Mouse (Mus musculus) stomach, postnatal 0 days (tissue): Measurements from ENCODE around the gene B4galt1. TPM values are rescaled to one million over a fixed set of nuclear protein-coding genes. Genes with fewer than 3 reads are reported as not detected.

Experiments used
- ATAC-seq: fragments of 200-750 bp; cut with Nextera tagmentation; 2 replicates; pipeline ENCODE4 v1.8.0; 2017; ENCODE audit not compliant: low FRiP score, low TSS enrichment
- DNase-seq: peaks from one replicate; pipeline ENCODE4 v3.0.0-alpha.2; 2016; ENCODE audit warnings: low spot score
- H3K27ac ChIP-seq: fragments of 300-500 bp; sonication (generic); replicated peaks from 2 replicates; pipeline ENCODE4 v1.5.1; 2014; ENCODE audit warnings: mild to moderate bottlenecking, control low read depth
- H3K27me3 ChIP-seq: fragments of 300-500 bp; sonication (generic); 2 replicates; pipeline ENCODE4 v1.6.1; 2014; ENCODE audit warnings: low read length; ENCODE audit not compliant: control insufficient read depth, insufficient read depth
- H3K36me3 ChIP-seq: fragments of 300-500 bp; sonication (generic); 2 replicates; pipeline ENCODE4 v1.6.1; 2014; ENCODE audit warnings: low read length, mixed read lengths; ENCODE audit not compliant: control insufficient read depth, insufficient read depth
- H3K4me1 ChIP-seq: fragments of 300-500 bp; sonication (generic); replicated peaks from 2 replicates; pipeline ENCODE4 v1.6.1; 2014; ENCODE audit warnings: antibody characterized with exemption; ENCODE audit not compliant: control insufficient read depth, insufficient read depth
- H3K4me2 ChIP-seq: fragments of 300-500 bp; sonication (generic); replicated peaks from 2 replicates; pipeline ENCODE4 v1.6.1; 2014; ENCODE audit warnings: low read depth, mild to moderate bottlenecking, control low read depth, moderate library complexity
- H3K4me3 ChIP-seq: fragments of 300-500 bp; sonication (generic); 2 replicates; pipeline ENCODE4 v1.5.1; 2014; ENCODE audit warnings: low read depth, low read length, control low read depth
- H3K9ac ChIP-seq: fragments of 300-500 bp; sonication (generic); 2 replicates; pipeline ENCODE4 v1.6.1; 2014; ENCODE audit warnings: mild to moderate bottlenecking, low read length, control low read depth, mixed read lengths
- H3K9me3 ChIP-seq: fragments of 300-500 bp; sonication (generic); 2 replicates; pipeline ENCODE4 v1.6.1; 2016; ENCODE audit warnings: low read length; ENCODE audit not compliant: control insufficient read depth
- CTCF ChIP-seq: IDR thresholded peaks from 2 replicates; pipeline ENCODE4 v1.5.1; 2016; ENCODE audit warnings: antibody characterized with exemption, low read depth, mild to moderate bottlenecking, moderate library complexity
- EP300 ChIP-seq: optimal IDR thresholded peaks from 2 replicates; pipeline ENCODE3; 2016; ENCODE audit warnings: antibody characterized with exemption
- WGBS: fragments of 180-500 bp; shearing (Covaris S2); extraction: QIAGEN DNeasy Blood & Tissue Kit; methylation state at CpG from one replicate; pipeline ENCODE4 v1.1.7; 2014; 5-methylcytosine and 5-hydroxymethylcytosine counted together
- polyA plus RNA-seq: library from polyadenylated mRNA; unstranded; fragments of >200 nt; fragmentation: Nextera tagmentation; extraction: Ambion mirVana; gene quantifications from 2 replicates; pipeline ENCODE4 v1.2.1, GENCODE M21; 2015

The B4galt1 gene
- polyA plus RNA-seq, 1 experiment from 2014 or later: 34.3 TPM

DNA sequence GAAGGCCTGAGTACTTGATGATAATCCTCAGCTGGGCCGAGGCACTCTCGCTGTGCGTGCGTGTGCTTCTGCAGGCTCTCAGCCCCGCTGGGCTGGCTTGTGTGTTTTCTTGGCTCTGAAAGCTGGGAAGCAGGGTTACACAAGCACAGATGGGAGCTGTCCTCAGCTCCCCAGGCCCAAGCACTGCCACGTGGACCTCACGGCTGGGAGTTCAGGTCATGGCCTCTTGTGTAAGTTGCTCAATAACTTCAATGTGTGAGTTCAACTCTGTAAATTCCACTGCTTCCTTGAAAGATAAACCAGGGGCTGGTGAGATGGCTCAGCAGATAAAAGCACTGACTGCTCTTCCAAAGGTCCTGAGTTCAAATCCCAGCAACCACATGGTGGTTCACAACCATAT is 24.9 kb downstream of the B4galt1 start:
- no peak overlapping the region for H3K4me2 ChIP-seq
- H3K4me1 ChIP-seq: no peaks in the 10 kb centered on the region
- no peak overlapping the region for H3K4me3 ChIP-seq
- no peaks in the 10 kb centered on the region; the same call in 1 of the 2 replicates for H3K36me3 ChIP-seq
- ATAC-seq (peak; percentile 58), DNase-seq (no peak)
- TF ChIP-seq EP300: no peak
- no peak overlapping the region for H3K27ac ChIP-seq
- H3K27me3 ChIP-seq: no peaks in the 10 kb centered on the region
- 54% methylated on average over 7 of the region's 7 CpGs for WGBS
- no peak overlapping the region for H3K9ac ChIP-seq
- no peaks in the 10 kb centered on the region for H3K9me3 ChIP-seq

DNA sequence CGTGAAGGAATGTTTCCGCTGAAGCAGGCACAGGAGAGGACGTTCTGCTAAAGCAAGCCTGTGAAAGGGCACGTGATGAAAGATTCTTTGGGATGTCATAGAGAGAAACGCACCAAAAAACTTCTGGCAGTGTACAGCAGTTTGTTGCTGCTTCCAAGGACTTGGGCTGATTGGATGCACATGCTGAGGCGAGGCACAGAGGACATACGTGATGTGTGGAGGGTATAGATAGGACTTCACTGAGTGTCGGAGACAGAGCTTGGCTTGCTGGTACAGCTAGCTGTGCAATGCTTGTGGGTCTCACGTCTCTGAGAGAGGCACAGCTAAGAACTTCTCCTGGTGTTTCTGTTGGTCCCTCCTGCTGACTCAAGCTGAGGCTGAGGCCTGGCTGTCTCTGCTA is 25.9 kb downstream of the B4galt1 start:
- H3K4me3 ChIP-seq: no peak overlapping the region
- no peaks in the 10 kb centered on the region for H3K9me3 ChIP-seq
- H3K27me3 ChIP-seq: no peaks in the 10 kb centered on the region
- H3K9ac ChIP-seq: no peak overlapping the region
- TF ChIP-seq CTCF (no peak), EP300 (no peak)
- H3K36me3 ChIP-seq: no peaks in the 10 kb centered on the region; the same call in 1 of the 2 replicates
- H3K4me1 ChIP-seq: no peaks in the 10 kb centered on the region
- 83% methylated on average over 9 of the region's 9 CpGs for WGBS
- DNase-seq (no peak), ATAC-seq (no peak)
- H3K27ac ChIP-seq: no peak overlapping the region
- H3K4me2 ChIP-seq: no peak overlapping the region

DNA sequence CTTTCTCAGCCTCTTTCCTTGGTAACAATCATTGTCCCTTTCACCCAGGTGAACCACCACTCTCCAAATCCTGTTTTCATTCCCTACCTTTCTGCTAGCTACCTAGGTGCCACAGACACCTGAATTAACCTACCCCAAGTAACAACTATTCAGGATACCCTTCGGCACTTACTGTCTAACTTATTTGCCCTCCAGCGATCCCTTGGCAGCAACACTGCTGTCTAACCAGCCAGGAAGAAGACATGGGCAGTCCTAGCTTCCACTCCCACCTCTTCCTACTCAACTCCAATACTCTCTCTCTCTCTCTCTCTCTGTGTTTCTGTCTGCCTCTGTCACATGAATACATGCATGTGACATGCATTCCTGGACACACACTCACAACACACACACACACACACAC is 27.0 kb downstream of the B4galt1 start:
- no peak overlapping the region for H3K4me3 ChIP-seq
- no peak overlapping the region for H3K27ac ChIP-seq
- H3K4me2 ChIP-seq: no peak overlapping the region
- no peak for TF ChIP-seq CTCF
- TF ChIP-seq EP300: no peak
- H3K36me3 ChIP-seq: peaks cover 3% of the 10 kb centered on the region; the same call in 1 of the 2 replicates
- 90% methylated on average over 2 of the region's 2 CpGs for WGBS
- no peak for ATAC-seq
- H3K4me1 ChIP-seq: no peaks in the 10 kb centered on the region
- no peak overlapping the region for H3K9ac ChIP-seq
- DNase-seq: no peak
- no peaks in the 10 kb centered on the region for H3K27me3 ChIP-seq
- no peaks in the 10 kb centered on the region for H3K9me3 ChIP-seq

DNA sequence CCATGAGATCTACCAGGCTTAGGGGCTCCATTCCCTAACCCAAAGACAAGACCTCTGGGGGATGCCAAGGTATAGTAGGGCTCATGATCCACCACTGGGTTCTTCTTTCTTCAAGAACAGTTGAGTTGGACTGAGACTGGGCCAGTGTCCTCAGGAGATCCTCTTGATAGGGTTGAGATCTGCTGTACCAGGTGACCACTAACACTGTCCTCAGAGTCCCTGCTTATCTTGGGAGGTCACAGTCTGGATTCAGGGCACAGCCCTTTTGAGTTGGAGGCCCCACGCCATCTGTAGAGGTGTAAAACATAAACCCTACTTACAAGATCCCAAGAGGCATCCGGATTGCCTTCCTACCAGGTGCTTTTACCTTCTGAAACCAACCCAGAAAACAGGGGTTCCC is 27.8 kb downstream of the B4galt1 start:
- Histone ChIP-seq H3K4me3 (no peak overlapping the region), H3K27ac (no peak overlapping the region), H3K4me2 (no peak overlapping the region), H3K9me3 (no peaks in the 10 kb centered on the region), H3K9ac (no peak overlapping the region), H3K36me3 (peaks cover 3% of the 10 kb centered on the region), H3K27me3 (no peaks in the 10 kb centered on the region), H3K4me1 (no peaks in the 10 kb centered on the region)
- WGBS: 94% methylated on average over 2 of the region's 2 CpGs
- ATAC-seq: no peak
- DNase-seq: no peak
- TF ChIP-seq EP300 (no peak), CTCF (no peak)

DNA sequence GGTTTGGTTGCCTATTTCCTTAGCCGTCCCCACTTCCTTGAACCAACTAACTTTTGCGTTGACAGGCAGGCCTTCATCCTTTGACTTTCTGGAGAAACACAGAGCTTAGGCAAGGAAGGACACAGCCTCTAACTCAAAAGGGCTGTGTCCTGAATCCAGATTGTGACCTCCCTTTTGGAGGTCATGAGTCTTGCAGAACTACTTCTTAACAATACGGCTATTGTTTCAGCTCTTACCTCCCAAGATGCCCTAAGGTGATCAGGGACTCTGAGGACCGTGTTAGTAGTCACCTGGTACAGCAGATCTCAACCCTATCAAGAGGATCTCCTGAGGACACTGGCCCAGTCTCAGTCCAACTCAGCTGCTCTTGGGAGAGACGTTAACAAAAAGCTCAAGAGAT is 28.7 kb downstream of the B4galt1 start:
- Histone ChIP-seq H3K4me3 (no peak overlapping the region), H3K4me2 (no peak overlapping the region), H3K9ac (no peak overlapping the region), H3K27ac (no peak overlapping the region), H3K27me3 (no peaks in the 10 kb centered on the region), H3K9me3 (no peaks in the 10 kb centered on the region), H3K4me1 (no peaks in the 10 kb centered on the region), H3K36me3 (peaks cover 9% of the 10 kb centered on the region)
- ATAC-seq (no peak), DNase-seq (no peak)
- 63% methylated on average over 5 of the region's 5 CpGs for WGBS
- no peak for TF ChIP-seq EP300
- TF ChIP-seq CTCF: no peak

DNA sequence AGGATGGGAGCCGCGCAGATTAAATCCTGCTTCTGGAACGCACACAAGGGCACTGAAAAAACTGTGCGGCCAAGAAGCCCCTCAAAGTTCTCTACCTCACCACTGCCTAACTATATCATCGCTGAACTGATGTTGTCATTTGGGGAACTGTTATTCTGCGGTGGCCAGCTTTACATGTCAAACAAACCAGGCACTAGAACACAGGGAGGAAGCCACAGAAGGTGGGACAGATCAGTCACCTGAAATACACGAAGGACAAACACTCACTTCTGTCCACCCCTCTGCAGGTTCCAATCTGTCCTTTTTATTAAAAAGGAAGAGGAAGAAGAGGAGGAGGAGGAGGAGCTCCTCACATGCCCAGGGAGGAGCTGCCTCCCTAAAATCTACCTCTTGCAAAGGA is 29.3 kb downstream of the B4galt1 start:
- H3K4me2 ChIP-seq: no peak overlapping the region
- WGBS: 83% methylated on average over 7 of the region's 7 CpGs

More for the DNA sequence above, 29.3 kb downstream of the B4galt1 start:
- Histone ChIP-seq H3K4me3 (no peak overlapping the region), H3K27me3 (no peaks in the 10 kb centered on the region), H3K9me3 (no peaks in the 10 kb centered on the region), H3K36me3 (peaks cover 9% of the 10 kb centered on the region), H3K9ac (no peak overlapping the region), H3K27ac (no peak overlapping the region), H3K4me1 (no peaks in the 10 kb centered on the region)
- DNase-seq: no peak
- TF ChIP-seq CTCF: no peak
- ATAC-seq: no peak
